Mouse (Mus musculus): Measurements from ENCODE around the gene Lrrc75b. TPM values are rescaled to one million over a fixed set of nuclear protein-coding genes. Genes with fewer than 3 reads are reported as not detected.
"Not testable (repeated sequence)": the region's sequence is repeated elsewhere in the genome, so short reads cannot be mapped to it uniquely, and the experiment has no call there.

Gene Lrrc75b
- total RNA-seq, 2 experiments from 2014 or later = 0.67 to 1.6 TPM

DNA sequence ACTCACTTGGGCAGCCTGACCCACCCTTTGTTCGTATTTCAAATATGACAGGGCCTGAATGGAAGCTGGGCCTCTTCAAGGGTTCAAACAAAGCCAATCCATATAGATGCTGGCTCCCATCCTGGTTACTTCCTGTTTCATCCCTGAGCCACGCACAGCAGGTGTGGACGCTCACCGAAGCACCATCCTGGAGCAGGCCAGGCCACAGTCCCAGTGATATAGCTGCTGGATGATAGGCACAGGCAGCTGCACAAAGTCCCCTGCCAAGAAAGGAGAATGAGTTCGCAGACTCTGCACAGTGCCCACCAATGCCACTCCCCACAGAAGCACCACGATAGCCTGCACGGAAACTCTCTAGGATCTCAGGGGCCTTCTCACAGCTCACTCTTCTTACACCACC, 48.2 kb downstream of the Lrrc75b start:
- intact Hi-C loops (cut with DNase I) = no loop called here
- DNase-seq (ENCODE audit: low spot score) = no peak

- DNase-seq (ENCODE audit: low spot score) = no peak
- intact Hi-C loops (cut with DNase I) = no loop called here
These were observed 49.1 kb downstream of the Lrrc75b start for GRCm38 (mm10) chr10:75511060-75511459.

DNA sequence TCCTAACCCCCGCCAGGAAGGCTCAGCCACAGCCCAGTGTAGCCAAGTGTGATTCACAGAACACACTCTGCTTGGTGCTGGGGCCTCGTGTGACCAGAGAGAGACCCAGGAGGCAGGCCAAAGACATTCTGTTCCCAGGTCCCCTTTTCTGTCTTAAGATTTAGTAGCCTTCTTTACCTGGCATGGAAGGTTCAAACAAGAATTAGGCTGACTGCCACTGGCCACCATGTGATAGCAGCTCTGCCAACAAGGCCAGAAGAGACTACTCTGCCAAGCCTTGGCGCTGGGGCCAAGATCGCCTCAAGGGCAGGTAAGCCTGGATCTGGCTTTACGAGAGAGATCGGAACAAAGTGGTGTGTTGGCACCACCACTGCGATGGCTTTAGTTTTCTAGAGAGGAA, 49.7 kb downstream of the Lrrc75b start:
- intact Hi-C loops (cut with DNase I) = no loop called here
- DNase-seq (ENCODE audit: low spot score) = no peak

- intact Hi-C loops (cut with DNase I); DNase-seq (ENCODE audit: low spot score): not testable (repeated sequence)
These were observed 54.2 kb downstream of the Lrrc75b start for GRCm38 (mm10) chr10:75505928-75506327.

DNA sequence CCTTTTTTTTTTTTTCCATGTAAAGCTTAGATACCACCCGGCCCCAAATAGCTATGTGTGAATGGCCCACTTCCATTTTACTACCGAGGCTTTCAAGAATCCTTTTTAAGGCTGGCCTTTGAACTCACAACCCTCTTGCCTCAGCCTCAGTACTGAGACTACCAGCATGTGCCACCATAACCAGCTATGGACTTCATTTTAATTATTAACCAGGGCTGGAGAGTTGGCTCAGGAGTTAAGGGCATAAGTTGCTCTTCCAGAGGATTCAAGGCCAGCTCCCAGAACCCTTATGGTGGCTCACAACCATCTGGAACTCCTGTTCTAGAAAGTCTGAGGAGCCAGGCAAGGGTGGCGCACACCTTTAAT, 55.0 kb downstream of the Lrrc75b start:
- intact Hi-C loops (cut with DNase I) = no loop called here
- DNase-seq (ENCODE audit: low spot score) = no peak

- peak; percentile 28 for DNase-seq (ENCODE audit: low spot score)
- intact Hi-C loops (cut with DNase I) = no loop called here
These were observed 55.6 kb downstream of the Lrrc75b start for GRCm38 (mm10) chr10:75504234-75505129.

DNA sequence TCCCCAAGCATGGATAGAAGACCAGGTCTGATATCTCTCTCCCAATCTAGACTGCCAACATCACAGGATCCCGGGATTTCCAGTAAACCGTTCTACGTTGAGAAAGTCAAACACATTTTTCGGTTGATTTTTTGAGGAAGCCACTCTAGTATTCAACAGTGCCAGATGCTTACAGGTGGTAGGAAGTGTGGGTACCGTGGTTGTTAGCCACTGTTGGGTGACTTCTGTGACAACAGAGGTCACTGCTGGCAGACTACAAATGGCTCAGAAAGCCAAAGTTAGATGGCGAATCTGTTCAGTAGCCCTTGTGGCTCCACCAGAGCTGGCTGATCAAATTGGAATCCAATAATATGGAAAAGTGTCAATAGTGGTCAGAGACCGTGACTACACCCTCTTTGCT, 56.4 kb downstream of the Lrrc75b start:
- intact Hi-C loops (cut with DNase I) = no loop called here
- DNase-seq (ENCODE audit: low spot score) = no peak

DNA sequence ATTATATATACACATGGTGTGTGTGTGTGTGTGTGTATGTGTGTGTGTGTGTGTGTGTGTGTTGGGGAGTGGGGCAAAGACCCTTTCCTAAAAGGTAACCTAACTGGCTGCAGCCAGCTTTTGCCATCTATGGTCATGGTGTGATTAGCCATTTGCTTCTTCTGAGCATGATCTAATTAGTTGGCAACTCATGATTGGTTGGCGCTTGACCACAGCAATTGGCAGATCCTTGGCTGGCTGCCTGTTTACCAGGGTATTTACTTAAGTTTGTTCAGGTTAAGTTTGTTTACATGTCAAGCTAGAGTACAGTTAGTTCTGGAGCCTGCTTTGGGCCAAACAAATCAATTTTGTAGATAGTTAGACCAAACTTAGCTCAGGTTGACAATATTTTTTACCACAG, 58.5 kb downstream of the Lrrc75b start:
- intact Hi-C loops (cut with DNase I) = no loop called here

GRCm38 (mm10) chr10:75500345-75500744, 59.8 kb downstream of the Lrrc75b start:
- intact Hi-C loops (cut with DNase I) = no loop called here

More for the DNA sequence above, 58.5 kb downstream of the Lrrc75b start:
- no peak for DNase-seq (ENCODE audit: low spot score)

More at GRCm38 (mm10) chr10:75500345-75500744, 59.8 kb downstream of the Lrrc75b start:
- DNase-seq (ENCODE audit: low spot score) = no peak

Other genes with a start within 250 kb of the Lrrc75b start
- 10 to 100 TPM in 1 of 2 experiments, 1 to 10 TPM in 1; 9.6 to 13.8 TPM for gene Adora2a, start 243.5 kb downstream of the Lrrc75b start, total RNA-seq (2021)
- under 1 TPM; 0.22 to 0.70 TPM for gene Upb1, start 159.2 kb downstream of the Lrrc75b start, total RNA-seq (2021)
- gene Snrpd3, start 42.8 kb downstream of the Lrrc75b start, total RNA-seq (2021) = 10 to 100 TPM; 65.8 to 72.0 TPM
- 10 to 100 TPM; 40.1 to 40.4 TPM for gene Gucd1, start 42.4 kb downstream of the Lrrc75b start, total RNA-seq (2021)
- not detected for gene Ggt1, start 1.3 kb upstream of the Lrrc75b start, total RNA-seq (2021)
- 1 to 10 TPM; 5.3 to 6.9 TPM for gene Ggt5, start 29.0 kb upstream of the Lrrc75b start, total RNA-seq (2021)
- gene Susd2, start 83.7 kb upstream of the Lrrc75b start, total RNA-seq (2021) = 1 to 10 TPM; 1.6 to 2.0 TPM
- 10 to 100 TPM; 19.6 to 22.6 TPM for gene Cabin1, start 204.0 kb upstream of the Lrrc75b start, total RNA-seq (2021)
- 100 to 1,000 TPM in 1 of 2 experiments, 10 to 100 TPM in 1; 93.7 to 102 TPM for gene Ddt, start 213.1 kb upstream of the Lrrc75b start, total RNA-seq (2021)
- gene Gm20441, start 220.6 kb upstream of the Lrrc75b start, total RNA-seq (2021) = under 1 TPM in 1 of 2 experiments, not detected in 1; 0.44 TPM
- 1 to 10 TPM; 3.1 to 3.3 TPM for gene Gstt3, start 221.1 kb upstream of the Lrrc75b start, total RNA-seq (2021)
- gene Gstt1, start 238.3 kb upstream of the Lrrc75b start, total RNA-seq (2021) = 10 to 100 TPM; 12.2 to 13.4 TPM